Mouse (Mus musculus) embryonic facial prominence, embryonic 15.5 days (tissue): ENCODE measurements around the gene Slc22a18. TPM values are rescaled to one million over a fixed set of nuclear protein-coding genes. Genes with fewer than 3 reads are reported as not detected.

Experiments used
- ATAC-seq: fragments of 200-750 bp; cut with Nextera tagmentation; 2 replicates; pipeline ENCODE4 v1.8.0; 2017; ENCODE audit warnings: low read depth, moderate TSS enrichment; ENCODE audit not compliant: insufficient number of reproducible peaks, low FRiP score, low TSS enrichment
- H3K27ac ChIP-seq: fragments of 300-500 bp; sonication (generic); replicated peaks from 2 replicates; pipeline ENCODE4 v1.5.1; 2015; ENCODE audit warnings: mild to moderate bottlenecking, inconsistent platforms
- H3K27me3 ChIP-seq: fragments of 300-500 bp; sonication (generic); 2 replicates; pipeline ENCODE4 v1.6.1; 2015; ENCODE audit warnings: inconsistent platforms
- H3K36me3 ChIP-seq: fragments of 300-500 bp; sonication (generic); 2 replicates; pipeline ENCODE4 v1.6.1; 2015; ENCODE audit warnings: mild to moderate bottlenecking, inconsistent platforms
- H3K4me1 ChIP-seq: fragments of 300-500 bp; sonication (generic); 2 replicates; pipeline ENCODE4 v1.6.1; 2015; ENCODE audit warnings: inconsistent platforms
- H3K4me2 ChIP-seq: fragments of 300-500 bp; sonication (generic); replicated peaks from 2 replicates; pipeline ENCODE4 v1.6.1; 2015; ENCODE audit warnings: mild to moderate bottlenecking, inconsistent platforms
- H3K4me3 ChIP-seq: fragments of 300-500 bp; sonication (generic); replicated peaks from 2 replicates; pipeline ENCODE4 v1.5.1; 2015; ENCODE audit warnings: mild to moderate bottlenecking, inconsistent platforms
- H3K9ac ChIP-seq: fragments of 300-500 bp; sonication (generic); 2 replicates; pipeline ENCODE4 v1.6.1; 2015; ENCODE audit warnings: inconsistent platforms
- H3K9me3 ChIP-seq: fragments of 300-500 bp; sonication (generic); replicated peaks from 2 replicates; pipeline ENCODE4 v1.6.1; 2016; ENCODE audit warnings: inconsistent platforms
- WGBS: fragments of 180-500 bp; shearing (Covaris S2); methylation state at CpG from one replicate; pipeline ENCODE4 v1.1.7; 2015; 5-methylcytosine and 5-hydroxymethylcytosine counted together
- polyA plus RNA-seq: library from polyadenylated mRNA; unstranded; fragments of >200 nt; fragmentation: Nextera tagmentation; extraction: Ambion mirVana; gene quantifications from 2 replicates; pipeline ENCODE4 v1.2.1, GENCODE M21; 2015

Gene Slc22a18
- polyA plus RNA-seq, 1 experiment from 2014 or later = 4.0 TPM

DNA sequence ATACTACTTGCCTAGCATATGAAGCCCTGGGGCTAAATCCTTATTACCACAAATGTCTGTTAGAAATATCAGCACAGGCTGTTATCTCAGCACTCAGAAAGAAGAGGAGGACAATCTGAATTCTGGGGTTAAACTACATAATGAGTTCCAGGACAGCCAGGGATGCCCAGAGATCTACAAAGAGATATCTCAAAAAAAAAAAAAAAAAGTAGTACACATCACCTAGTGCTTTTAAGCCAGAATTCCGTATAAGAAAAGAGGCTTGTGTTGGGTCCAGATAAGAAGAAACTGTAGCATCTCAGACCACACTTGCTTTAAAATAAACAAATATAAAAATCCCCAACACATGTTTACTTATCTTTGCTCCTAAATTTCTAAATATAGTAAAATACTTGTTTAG lies 65.1 kb downstream of the Slc22a18 start:
- H3K27ac ChIP-seq = no peak overlapping the region
- ATAC-seq = no peak
- H3K27me3 ChIP-seq = no peaks in the 10 kb centered on the region
- 44% methylated on average over 1 of the region's 1 CpGs for WGBS
- H3K36me3 ChIP-seq = peaks cover 56% of the 10 kb centered on the region
- H3K9me3 ChIP-seq = no peaks in the 10 kb centered on the region
- peaks cover 10% of the 10 kb centered on the region for H3K4me1 ChIP-seq
- H3K9ac ChIP-seq = no peak overlapping the region
- H3K4me2 ChIP-seq = no peak overlapping the region
- no peak overlapping the region for H3K4me3 ChIP-seq

GRCm38 (mm10) chr7:143544368-143544767 lies 70.8 kb downstream of the Slc22a18 start:
- Histone ChIP-seq H3K4me2 (no peak overlapping the region), H3K27me3 (no peaks in the 10 kb centered on the region), H3K4me1 (peaks cover 33% of the 10 kb centered on the region), H3K36me3 (peaks cover 7% of the 10 kb centered on the region; the same call in 1 of the 2 replicates), H3K27ac (no peak overlapping the region), H3K9ac (no peak overlapping the region), H3K9me3 (no peaks in the 10 kb centered on the region), H3K4me3 (no peak overlapping the region)
- ATAC-seq = no peak
- WGBS = 92% methylated on average over 2 of the region's 2 CpGs

GRCm38 (mm10) chr7:143546554-143546953 lies 73.0 kb downstream of the Slc22a18 start:
- no peak overlapping the region for H3K4me2 ChIP-seq

DNA sequence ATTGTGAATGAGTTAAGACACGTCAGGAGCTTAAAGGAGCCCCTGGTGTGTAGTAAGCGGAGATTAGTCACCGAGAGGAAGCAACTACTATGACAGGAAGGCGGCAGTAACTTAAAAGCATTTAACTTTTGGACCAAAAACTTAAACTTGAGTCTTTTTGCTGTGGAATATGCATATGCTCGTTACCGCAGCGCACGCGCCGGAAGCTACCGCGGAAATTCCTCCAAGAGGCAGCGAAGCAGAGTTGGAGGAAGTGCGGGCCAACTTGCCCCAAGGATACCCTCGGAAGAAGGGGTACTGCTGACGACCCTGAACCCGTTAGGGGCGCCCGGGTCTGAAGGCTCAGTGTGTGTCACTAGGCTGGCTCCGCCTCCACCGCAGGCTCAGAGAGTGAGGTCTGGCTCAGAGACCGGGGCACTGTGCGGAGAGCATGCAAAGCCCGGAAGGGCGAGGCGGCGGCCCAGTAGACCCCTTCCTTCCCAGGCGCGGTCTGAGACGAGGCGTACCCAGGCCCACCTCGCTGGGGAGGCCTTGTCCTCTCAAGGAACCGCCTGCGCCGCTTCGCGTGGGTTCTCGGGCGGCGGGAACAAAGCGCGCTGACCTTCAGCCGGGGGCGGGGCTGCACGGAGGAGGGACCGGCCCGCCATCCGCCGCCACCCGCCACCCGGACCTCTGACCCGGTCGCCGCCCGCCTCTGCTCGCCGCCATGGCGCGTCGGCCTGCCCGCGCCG lies 74.9 kb downstream of the Slc22a18 start:
- Histone ChIP-seq H3K36me3 (no peaks in the 10 kb centered on the region), H3K4me3 (peak overlapping the region; percentile 97), H3K27ac (peak overlapping the region; percentile 92), H3K4me2 (peak overlapping the region; percentile 57), H3K4me1 (peaks cover 30% of the 10 kb centered on the region), H3K27me3 (no peaks in the 10 kb centered on the region), H3K9ac (peak overlapping the region; percentile 87), H3K9me3 (no peaks in the 10 kb centered on the region)
- peak; percentile 75 for ATAC-seq
- WGBS = under 1% methylated on average over 56 of the region's 63 CpGs

More at GRCm38 (mm10) chr7:143546554-143546953, 73.0 kb downstream of the Slc22a18 start:
- no peak overlapping the region for H3K27ac ChIP-seq
- WGBS = 57% methylated on average over 2 of the region's 2 CpGs
- H3K36me3 ChIP-seq = no peaks in the 10 kb centered on the region
- ATAC-seq = no peak
- H3K4me3 ChIP-seq = no peak overlapping the region
- no peaks in the 10 kb centered on the region for H3K27me3 ChIP-seq
- H3K9me3 ChIP-seq = no peaks in the 10 kb centered on the region
- no peak overlapping the region for H3K9ac ChIP-seq
- peaks cover 37% of the 10 kb centered on the region for H3K4me1 ChIP-seq

Other genes with a start within 250 kb of the Slc22a18 start
- 1,694 and 1,933 TPM in 2 replicates for gene Cdkn1c, start 12.7 kb upstream of the Slc22a18 start, polyA plus RNA-seq
- 6.3 and 8.8 TPM in 2 replicates for gene Phlda2, start 29.4 kb downstream of the Slc22a18 start, polyA plus RNA-seq
- 216 and 218 TPM in 2 replicates for gene Nap1l4, start 75.4 kb downstream of the Slc22a18 start, polyA plus RNA-seq
- 61.8 and 63.3 TPM in 2 replicates for gene Cars, start 126.4 kb downstream of the Slc22a18 start, polyA plus RNA-seq
- 1.1 and 1.4 TPM in 2 replicates for gene Tnfrsf26, start 155.0 kb downstream of the Slc22a18 start, polyA plus RNA-seq
- 9.0 and 11.1 TPM in 2 replicates for gene Tnfrsf22, start 175.9 kb downstream of the Slc22a18 start, polyA plus RNA-seq
- gene Tnfrsf23, start 212.1 kb downstream of the Slc22a18 start, polyA plus RNA-seq = 4.0 and 4.9 TPM in 2 replicates